Mouse (Mus musculus): Measurements from ENCODE around the gene Dcaf1.

GRCm38 (mm10) chr9:106840569-106840968 is 18.9 kb downstream of the Dcaf1 start:
- TF ChIP-seq CTCF (IDR thresholded peaks at IDR 0.05; ENCODE audit: low read depth, low read length) (no peak), GATA1 (IDR thresholded peaks at IDR 0.05; ENCODE audit: borderline replicate concordance, low read length) (no peak), TAL1 (conservative IDR thresholded peaks at IDR 0.05; ENCODE audit: low read depth, low read length) (no peak), POLR2AphosphoS5 (IDR thresholded peaks at IDR 0.05; ENCODE audit: insufficient replicate concordance, low read depth, low read length) (no peak), GATA2 (IDR thresholded peaks at IDR 0.05; ENCODE audit: borderline replicate concordance, low read depth, low read length) (no peak)
